Mouse (Mus musculus) hindbrain, embryonic 15.5 days (tissue): Measurements from ENCODE around the gene Dnajc5. TPM values are rescaled to one million over a fixed set of nuclear protein-coding genes. Genes with fewer than 3 reads are reported as not detected.
A peak's percentile ranks its signal among the peaks of the same experiment; 100 is the strongest.

Experiments
- ATAC-seq: fragments of 200-750 bp; cut with Nextera tagmentation; 2 replicates; pipeline ENCODE4 v1.8.0; 2017; ENCODE audit warnings: low read depth, moderate number of reproducible peaks, moderate TSS enrichment; ENCODE audit not compliant: low FRiP score
- H3K27ac ChIP-seq: fragments of 300-500 bp; sonication (generic); replicated peaks from 2 replicates; pipeline ENCODE4 v1.5.1; 2015; ENCODE audit warnings: mild to moderate bottlenecking, inconsistent platforms
- H3K27me3 ChIP-seq: fragments of 300-500 bp; sonication (generic); 2 replicates; pipeline ENCODE4 v1.6.1; 2015; ENCODE audit warnings: control low read depth, inconsistent platforms
- H3K36me3 ChIP-seq: fragments of 300-500 bp; sonication (generic); 2 replicates; pipeline ENCODE4 v1.6.1; 2015; ENCODE audit warnings: control low read depth, inconsistent platforms
- H3K4me1 ChIP-seq: fragments of 300-500 bp; sonication (generic); replicated peaks from 2 replicates; pipeline ENCODE4 v1.6.1; 2015; ENCODE audit warnings: control low read depth, inconsistent platforms
- H3K4me2 ChIP-seq: fragments of 300-500 bp; sonication (generic); 2 replicates; pipeline ENCODE4 v1.6.1; 2015; ENCODE audit warnings: moderate library complexity, mild to moderate bottlenecking, inconsistent platforms
- H3K4me3 ChIP-seq: fragments of 300-500 bp; sonication (generic); 2 replicates; pipeline ENCODE4 v1.5.1; 2015; ENCODE audit warnings: mild to moderate bottlenecking, inconsistent platforms
- H3K9ac ChIP-seq: fragments of 300-500 bp; sonication (generic); 2 replicates; pipeline ENCODE4 v1.6.1; 2015; ENCODE audit warnings: inconsistent platforms
- H3K9me3 ChIP-seq: fragments of 300-500 bp; sonication (generic); 2 replicates; pipeline ENCODE4 v1.6.1; 2016; ENCODE audit warnings: control low read depth, inconsistent platforms
- WGBS: fragments of 180-500 bp; shearing (Covaris S2); methylation state at CpG from one replicate; pipeline ENCODE4 v1.1.7; 2015; 5-methylcytosine and 5-hydroxymethylcytosine counted together
- polyA plus RNA-seq: library from polyadenylated mRNA; unstranded; fragments of >200 nt; fragmentation: Nextera tagmentation; extraction: Ambion mirVana; gene quantifications from 2 replicates; pipeline ENCODE4 v1.2.1, GENCODE M21; 2015

The Dnajc5 gene
- polyA plus RNA-seq, 1 experiment from 2014 or later = 267 TPM

- H3K36me3 ChIP-seq = peaks cover 17% of the 10 kb centered on the region; the same call in 1 of the 2 replicates
- H3K4me1 ChIP-seq = peaks cover 63% of the 10 kb centered on the region
- H3K27ac ChIP-seq = no peak overlapping the region
- H3K27me3 ChIP-seq = no peaks in the 10 kb centered on the region
- H3K9me3 ChIP-seq = no peaks in the 10 kb centered on the region
- no peak overlapping the region for H3K4me2 ChIP-seq
- no peak for ATAC-seq
- no peak overlapping the region for H3K9ac ChIP-seq
- 75% methylated on average over 4 of the region's 4 CpGs for WGBS
- no peak overlapping the region for H3K4me3 ChIP-seq
Measured at GRCm38 (mm10) chr2:181594946-181595696, 74.8 kb downstream of the Dnajc5 start.

- H3K4me1 ChIP-seq = peaks cover 59% of the 10 kb centered on the region
- no peak for ATAC-seq
- H3K4me2 ChIP-seq = no peak overlapping the region
- H3K9ac ChIP-seq = no peak overlapping the region
- WGBS = 64% methylated on average over 6 of the region's 6 CpGs
- 0 out of 2 replicates have a peak, but pooled peaks cover 11% of the 10 kb centered on the region for H3K36me3 ChIP-seq
- no peak overlapping the region for H3K4me3 ChIP-seq
- H3K27me3 ChIP-seq = no peaks in the 10 kb centered on the region
- H3K9me3 ChIP-seq = no peaks in the 10 kb centered on the region
- H3K27ac ChIP-seq = no peak overlapping the region
Measured at GRCm38 (mm10) chr2:181596221-181596960, 76.1 kb downstream of the Dnajc5 start.

DNA sequence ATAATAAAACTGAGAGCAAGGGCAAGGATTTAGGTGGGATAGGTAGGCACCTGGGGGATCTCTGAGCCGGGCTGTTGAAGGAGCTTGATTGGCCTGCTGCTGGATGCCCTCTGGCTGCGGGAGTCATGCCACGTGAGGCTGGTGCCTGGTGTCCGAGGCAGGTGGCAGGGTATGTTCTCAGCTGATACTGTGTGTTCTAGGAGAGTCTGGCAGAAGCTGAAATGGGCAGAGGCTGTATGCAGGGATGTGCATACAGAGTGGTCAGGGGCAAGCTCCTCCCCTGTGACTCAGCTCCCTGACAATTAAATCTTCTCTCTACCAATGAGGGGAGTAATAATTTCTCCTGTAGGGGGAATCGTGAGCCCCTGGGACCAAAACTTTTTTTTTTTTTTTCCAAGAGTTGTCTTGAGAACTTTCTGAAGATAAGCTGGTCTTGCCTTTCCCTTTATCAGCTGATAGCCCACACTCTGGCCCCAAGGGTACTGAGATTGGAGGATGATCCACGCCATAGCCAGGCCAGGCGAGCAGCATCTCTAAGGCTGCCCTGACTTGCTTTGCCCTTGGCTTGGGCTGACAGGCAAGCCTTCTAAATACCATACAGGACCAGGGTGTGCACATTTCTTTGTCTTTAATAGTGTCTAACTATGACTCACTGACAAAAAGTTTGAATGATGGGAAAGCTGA, 77.2 kb downstream of the Dnajc5 start:
- Histone ChIP-seq H3K4me3 (peak overlapping the region; percentile 72; the same call in 1 of the 2 replicates), H3K4me1 (peaks cover 62% of the 10 kb centered on the region), H3K9me3 (no peaks in the 10 kb centered on the region), H3K36me3 (0 out of 2 replicates have a peak, but pooled peaks cover 11% of the 10 kb centered on the region), H3K4me2 (peak overlapping the region; percentile 79), H3K27me3 (no peaks in the 10 kb centered on the region), H3K27ac (no peak overlapping the region), H3K9ac (0 out of 2 replicates have a peak overlapping the region, but pooled peaks have one; percentile 93)
- WGBS = 75% methylated on average over 7 of the region's 7 CpGs
- no peak for ATAC-seq

DNA sequence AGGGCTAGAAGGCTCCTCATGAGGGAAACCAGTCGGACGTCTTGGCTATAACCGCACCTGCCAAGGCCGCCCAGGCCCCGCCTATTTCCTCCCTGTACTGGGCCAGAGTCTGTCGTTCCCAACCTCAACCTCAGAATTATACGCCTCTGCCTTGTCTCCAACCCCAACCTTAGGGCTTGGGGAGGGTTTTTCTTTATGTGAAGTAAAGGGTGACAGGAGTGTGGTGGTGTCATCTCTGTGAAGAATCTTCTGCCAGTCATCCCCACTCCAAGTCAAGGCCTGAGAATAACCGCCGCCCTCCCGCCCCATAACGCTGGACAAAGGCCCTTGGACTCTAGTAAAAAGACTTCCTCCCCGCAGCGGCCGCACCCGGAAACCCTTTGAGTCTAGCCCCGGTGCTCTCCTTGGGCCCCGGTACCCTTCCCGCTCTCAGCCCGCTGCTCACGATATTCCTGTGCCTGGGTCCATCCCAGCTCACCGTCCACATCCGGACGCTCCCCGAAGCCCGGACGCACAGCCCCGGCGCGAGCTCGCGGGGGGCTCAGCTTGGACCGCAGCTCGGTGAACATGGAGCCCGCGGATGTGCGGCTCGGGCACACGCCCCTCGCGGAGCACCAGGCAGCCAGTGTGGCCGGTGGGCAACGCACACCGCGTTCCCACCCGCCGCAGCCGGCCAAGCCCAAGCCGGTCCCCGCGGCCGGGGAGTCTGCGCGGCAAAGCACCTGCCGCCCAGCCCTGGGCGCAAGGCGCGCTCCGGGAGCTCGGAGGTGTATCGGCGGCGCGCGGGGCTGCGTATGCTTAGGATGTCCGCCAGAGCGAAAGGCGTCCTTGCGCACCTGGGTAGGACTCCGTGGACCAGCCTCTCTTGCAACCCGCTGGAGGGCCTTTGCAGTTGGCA, 78.4 kb downstream of the Dnajc5 start, which contains the start of gene Samd10:
Gene Samd10, minus strand, starts transcription at position 759 of the 898 bp plus-strand sequence.
- H3K36me3 ChIP-seq = 0 out of 2 replicates have a peak, but pooled peaks cover 11% of the 10 kb centered on the region
- no peaks in the 10 kb centered on the region for H3K27me3 ChIP-seq
- no peaks in the 10 kb centered on the region for H3K9me3 ChIP-seq
- H3K9ac ChIP-seq = peak within 1 kb of the TSS; percentile 93
- peak within 1 kb of the TSS; percentile 79 for H3K4me2 ChIP-seq
- WGBS = 1% methylated on average over 71 of the region's 71 CpGs
- H3K27ac ChIP-seq = peak within 1 kb of the TSS; percentile 95
- peaks cover 61% of the 10 kb centered on the region for H3K4me1 ChIP-seq
- peak within 1 kb of the TSS; percentile 72 for H3K4me3 ChIP-seq
- ATAC-seq = peak; percentile 35

DNA sequence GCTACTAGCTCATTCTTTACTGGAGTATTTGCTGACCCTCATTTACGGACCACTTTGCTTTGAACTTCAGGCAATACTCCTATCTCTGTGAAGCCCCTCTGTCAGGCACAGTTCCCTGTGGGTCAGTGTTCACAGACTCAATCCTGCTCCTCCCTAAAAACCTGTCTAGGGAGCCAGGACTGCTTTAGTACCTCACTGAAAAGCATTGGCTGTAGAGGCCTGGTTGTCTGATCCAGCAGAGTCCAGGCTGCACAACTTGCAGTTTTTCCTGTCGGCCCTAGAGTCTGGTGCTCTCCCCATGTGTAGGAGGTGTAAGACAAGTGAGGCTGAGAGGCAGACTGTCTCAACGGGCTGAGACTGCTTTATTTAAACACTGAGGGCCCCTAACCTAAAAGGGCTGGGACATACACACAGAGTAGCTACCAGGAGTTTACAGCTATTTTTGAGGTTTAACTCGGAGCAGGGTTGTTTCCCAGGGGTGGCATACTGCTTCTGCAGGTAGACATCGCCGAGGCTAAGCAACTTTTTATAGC, 80.0 kb downstream of the Dnajc5 start:
- H3K36me3 ChIP-seq = 0 out of 2 replicates have a peak, but pooled peaks cover 11% of the 10 kb centered on the region
- peak overlapping the region; percentile 77 for H3K4me2 ChIP-seq
- peak overlapping the region; percentile 85; the same call in 1 of the 2 replicates for H3K27ac ChIP-seq
- WGBS = 67% methylated on average over 6 of the region's 6 CpGs
- peak overlapping the region; percentile 91 for H3K4me3 ChIP-seq
- no peaks in the 10 kb centered on the region for H3K9me3 ChIP-seq
- H3K27me3 ChIP-seq = no peaks in the 10 kb centered on the region
- 0 out of 2 replicates have a peak, but pooled peaks have one; percentile 0 for ATAC-seq
- H3K4me1 ChIP-seq = peaks cover 54% of the 10 kb centered on the region
- H3K9ac ChIP-seq = peak overlapping the region; percentile 60

DNA sequence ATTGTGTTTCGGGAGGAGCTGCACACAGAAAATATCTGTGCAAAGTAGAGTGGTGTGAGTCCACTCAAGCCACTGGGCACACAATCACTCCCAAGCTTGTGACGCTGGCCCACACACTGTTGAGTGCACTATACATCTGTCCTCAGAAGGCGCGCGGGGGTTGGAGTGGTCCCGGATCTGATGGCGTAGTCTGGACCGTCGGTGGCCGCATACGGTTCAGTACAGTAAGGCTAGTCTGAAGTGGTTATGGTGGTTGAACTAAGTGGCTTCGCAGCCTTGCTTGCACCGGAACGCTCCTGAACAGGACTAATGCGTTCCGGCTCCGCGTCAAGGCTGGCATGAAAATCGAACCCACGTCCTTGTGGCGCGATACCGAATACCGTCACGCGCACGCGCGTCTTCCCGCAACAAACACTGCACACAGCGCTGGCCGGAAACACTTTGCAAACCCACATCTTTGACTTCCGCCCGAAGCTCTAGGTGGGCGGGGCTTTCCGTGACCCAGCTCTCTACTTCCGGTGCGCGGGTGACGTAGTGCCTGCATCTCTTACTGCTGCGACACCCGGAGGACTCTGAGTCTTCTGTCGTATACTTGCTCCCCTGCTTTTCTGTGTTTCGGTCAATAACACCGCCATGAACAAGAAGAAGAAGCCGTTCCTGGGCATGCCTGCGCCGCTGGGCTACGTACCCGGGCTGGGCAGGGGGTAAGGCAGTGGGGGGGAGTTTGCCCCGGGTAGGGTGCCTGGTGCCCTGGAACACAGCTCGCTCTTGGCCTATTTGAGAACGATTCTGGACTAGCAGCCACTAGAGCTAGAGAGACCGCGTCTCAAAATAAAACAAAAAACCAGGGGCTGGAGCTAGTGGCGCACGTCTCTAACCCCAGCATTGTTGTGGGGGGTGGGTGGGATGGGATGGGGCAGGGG, 80.8 kb downstream of the Dnajc5 start:
- H3K27me3 ChIP-seq = no peaks in the 10 kb centered on the region
- peak overlapping the region; percentile 85 for H3K27ac ChIP-seq
- H3K4me1 ChIP-seq = peaks cover 54% of the 10 kb centered on the region
- 0 out of 2 replicates have a peak, but pooled peaks cover 6% of the 10 kb centered on the region for H3K36me3 ChIP-seq
- WGBS = 1% methylated on average over 57 of the region's 57 CpGs
- no peaks in the 10 kb centered on the region for H3K9me3 ChIP-seq
- peak overlapping the region; percentile 77 for H3K4me2 ChIP-seq
- peak overlapping the region; percentile 91 for H3K4me3 ChIP-seq
- H3K9ac ChIP-seq = peak overlapping the region; percentile 94
- peak; percentile 95 for ATAC-seq

DNA sequence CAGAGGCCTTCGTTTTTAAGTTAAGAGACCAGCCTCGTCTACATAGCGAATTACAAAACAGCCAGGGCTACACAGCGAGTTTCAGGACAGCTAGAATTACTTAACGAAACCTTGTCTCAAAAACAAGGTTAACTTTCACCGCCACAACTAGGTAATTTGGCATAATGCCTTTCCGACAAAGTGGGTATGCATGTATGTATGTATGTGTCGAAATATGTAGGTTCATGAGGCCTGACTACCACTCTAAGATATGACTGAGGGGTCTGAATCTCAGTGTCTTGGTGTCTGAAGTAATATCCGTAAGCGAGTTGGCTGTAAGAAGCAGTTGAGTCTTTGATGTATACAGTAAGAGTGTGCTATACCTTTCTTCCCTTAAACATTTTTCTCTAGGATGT, 81.5 kb downstream of the Dnajc5 start:
- H3K9ac ChIP-seq = peak overlapping the region; percentile 94
- H3K27me3 ChIP-seq = no peaks in the 10 kb centered on the region
- WGBS = 33% methylated on average over 10 of the region's 10 CpGs
- peak overlapping the region; percentile 77 for H3K4me2 ChIP-seq
- H3K4me3 ChIP-seq = peak overlapping the region; percentile 91
- ATAC-seq = no peak
- peaks cover 52% of the 10 kb centered on the region for H3K4me1 ChIP-seq
- H3K36me3 ChIP-seq = no peaks in the 10 kb centered on the region
- no peaks in the 10 kb centered on the region for H3K9me3 ChIP-seq
- H3K27ac ChIP-seq = peak overlapping the region; percentile 85; the same call in 1 of the 2 replicates

DNA sequence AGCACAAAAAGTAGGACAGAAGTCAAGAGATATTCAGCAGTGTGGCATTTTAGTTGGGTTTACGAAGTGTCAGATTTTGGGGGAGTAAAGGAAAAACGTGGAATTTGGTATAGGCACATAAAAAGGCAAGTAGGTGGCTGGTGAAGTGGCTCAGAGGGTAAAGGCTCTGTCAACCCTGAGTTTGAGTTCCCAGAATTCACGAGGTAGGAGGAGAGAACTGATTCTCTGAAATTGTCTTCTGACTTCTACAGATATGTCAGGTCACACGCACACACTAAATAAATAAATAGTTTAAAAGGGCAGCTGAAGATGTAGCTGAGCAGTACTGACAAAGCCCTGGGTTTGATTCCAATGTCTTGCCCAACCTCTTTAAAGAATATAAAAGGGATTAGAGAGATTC, 82.1 kb downstream of the Dnajc5 start:
- Histone ChIP-seq H3K9ac (peak overlapping the region; percentile 94; the same call in 1 of the 2 replicates), H3K27me3 (no peaks in the 10 kb centered on the region), H3K4me2 (peak overlapping the region; percentile 77), H3K4me1 (peaks cover 45% of the 10 kb centered on the region), H3K9me3 (no peaks in the 10 kb centered on the region), H3K4me3 (peak overlapping the region; percentile 91; the same call in 1 of the 2 replicates), H3K27ac (no peak overlapping the region), H3K36me3 (no peaks in the 10 kb centered on the region)
- WGBS = 84% methylated on average over 4 of the region's 4 CpGs
- ATAC-seq = no peak
